Mouse (Mus musculus) stomach, embryonic 16.5 days (tissue): ENCODE data around the gene Spag9. TPM values are rescaled to one million over a fixed set of nuclear protein-coding genes. Genes with fewer than 3 reads are reported as not detected.

Experiments used
- polyA plus RNA-seq: library from polyadenylated mRNA; unstranded; fragments of >200 nt; fragmentation: Nextera tagmentation; extraction: Ambion mirVana; gene quantifications from 2 replicates; pipeline ENCODE4 v1.2.1, GENCODE M21; 2015

Spag9 gene
- polyA plus RNA-seq, 1 experiment from 2014 or later, result 31.0 TPM

Other genes with a start within 250 kb of the Spag9 start
- gene Utp18, start 110.3 kb upstream of the Spag9 start, polyA plus RNA-seq, result 15.1 and 18.9 TPM in 2 replicates
- gene Mbtd1, start 110.2 kb upstream of the Spag9 start, polyA plus RNA-seq, result 19.0 and 20.2 TPM in 2 replicates
- 287 and 314 TPM in 2 replicates for gene Nme2, start 39.8 kb upstream of the Spag9 start, polyA plus RNA-seq
- 296 and 325 TPM in 2 replicates for gene Gm20390, start 27.8 kb upstream of the Spag9 start, polyA plus RNA-seq
- 136 and 162 TPM in 2 replicates for gene Nme1, start 27.6 kb upstream of the Spag9 start, polyA plus RNA-seq
- 35.9 and 42.3 TPM in 2 replicates for gene Tob1, start 215.4 kb downstream of the Spag9 start, polyA plus RNA-seq
- gene Wfikkn2, start 249.9 kb downstream of the Spag9 start, polyA plus RNA-seq, result 3.1 and 3.4 TPM in 2 replicates